Mouse (Mus musculus) testis, adult 2 months (tissue): ENCODE data around the gene Ctdsp2.

Experiments
- CTCF ChIP-seq: fragments of 200-500 bp; IDR thresholded peaks from 2 replicates; pipeline ENCODE4 v1.5.1; 2012; ENCODE audit warnings: low read depth, mild to moderate bottlenecking, inconsistent platforms, low read length, moderate library complexity; ENCODE audit not compliant: control insufficient read depth, insufficient read depth, insufficient replicate concordance
- POLR2A ChIP-seq: fragments of 200-500 bp; IDR thresholded peaks from 2 replicates; pipeline ENCODE4 v1.6.1; 2012; ENCODE audit warnings: low read depth, mild to moderate bottlenecking, inconsistent platforms, low read length, moderate library complexity; ENCODE audit not compliant: control insufficient read depth

GRCm38 (mm10) chr10:126971363-126972050, 7.0 kb upstream of the Ctdsp2 start:
- TF ChIP-seq CTCF (no peak), POLR2A (no peak)
